Mouse (Mus musculus) kidney, embryonic 14.5 days (tissue): ENCODE results near the gene Arv1. TPM values are rescaled to one million over a fixed set of nuclear protein-coding genes. Genes with fewer than 3 reads are reported as not detected.

Experiments used
- ATAC-seq: fragments of 200-750 bp; cut with Nextera tagmentation; 2 replicates; pipeline ENCODE4 v1.8.0; 2017; ENCODE audit warnings: moderate number of reproducible peaks, mild to moderate bottlenecking, moderate TSS enrichment, moderate library complexity; ENCODE audit not compliant: low FRiP score, low TSS enrichment
- H3K27ac ChIP-seq: fragments of 300-500 bp; sonication (generic); 2 replicates; pipeline ENCODE4 v1.5.1; 2014; ENCODE audit warnings: low read depth, mild to moderate bottlenecking, low read length, moderate library complexity, mixed read lengths
- H3K27me3 ChIP-seq: fragments of 300-500 bp; sonication (generic); 2 replicates; pipeline ENCODE4 v1.6.1; 2014; ENCODE audit warnings: mild to moderate bottlenecking, low read length; ENCODE audit not compliant: control insufficient read depth, insufficient read depth
- H3K36me3 ChIP-seq: fragments of 300-500 bp; sonication (generic); 2 replicates; pipeline ENCODE4 v1.6.1; 2014; ENCODE audit warnings: low read length, mixed read lengths; ENCODE audit not compliant: control insufficient read depth, insufficient read depth
- H3K4me1 ChIP-seq: fragments of 300-500 bp; sonication (generic); 2 replicates; pipeline ENCODE4 v1.6.1; 2014; ENCODE audit warnings: low read length, mixed read lengths; ENCODE audit not compliant: control insufficient read depth, insufficient read depth
- H3K4me2 ChIP-seq: fragments of 300-500 bp; sonication (generic); replicated peaks from 2 replicates; pipeline ENCODE4 v1.6.1; 2014; ENCODE audit warnings: low read depth, mild to moderate bottlenecking, low read length
- H3K4me3 ChIP-seq: fragments of 300-500 bp; sonication (generic); 2 replicates; pipeline ENCODE4 v1.5.1; 2014; ENCODE audit warnings: mild to moderate bottlenecking, low read length
- H3K9ac ChIP-seq: fragments of 300-500 bp; sonication (generic); 2 replicates; pipeline ENCODE4 v1.6.1; 2014; ENCODE audit warnings: low read depth, mild to moderate bottlenecking, low read length, moderate library complexity
- H3K9me3 ChIP-seq: fragments of 300-500 bp; sonication (generic); 2 replicates; pipeline ENCODE4 v1.6.1; 2016; ENCODE audit warnings: low read length; ENCODE audit not compliant: control insufficient read depth
- WGBS: fragments of 180-500 bp; shearing (Covaris S2); extraction: QIAGEN DNeasy Blood & Tissue Kit; methylation state at CpG from one replicate; pipeline ENCODE4 v1.1.7; 2014; 5-methylcytosine and 5-hydroxymethylcytosine counted together
- polyA plus RNA-seq: library from polyadenylated mRNA; unstranded; fragments of >200 nt; fragmentation: Nextera tagmentation; extraction: Ambion mirVana; gene quantifications from 2 replicates; pipeline ENCODE4 v1.2.1, GENCODE M21; 2014

The Arv1 gene
- polyA plus RNA-seq, 1 experiment from 2014 or later, result 32.2 TPM

DNA sequence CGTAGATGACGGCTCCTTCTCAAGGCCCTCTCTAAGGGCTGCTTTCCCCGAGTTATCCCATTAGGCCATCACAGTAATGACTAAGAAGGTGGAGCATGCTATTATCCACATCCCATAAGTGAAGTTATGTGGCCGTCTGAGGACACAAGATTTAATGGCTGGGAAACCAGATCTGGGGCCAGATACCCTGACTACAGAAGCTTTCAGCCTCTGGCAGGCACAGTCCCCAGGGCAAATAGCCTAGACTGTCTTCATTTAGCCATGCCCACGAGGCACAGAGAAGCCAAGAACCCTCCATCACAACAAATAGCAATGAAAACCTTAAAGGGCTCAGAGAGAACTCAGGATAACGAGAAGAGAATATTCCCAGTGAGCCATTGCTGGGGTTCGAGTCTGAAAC, 41.1 kb downstream of the Arv1 start:
- no peak for ATAC-seq
- Histone ChIP-seq H3K4me2 (no peak overlapping the region), H3K27me3 (no peaks in the 10 kb centered on the region), H3K4me1 (no peaks in the 10 kb centered on the region), H3K9ac (no peak overlapping the region), H3K27ac (no peak overlapping the region), H3K4me3 (no peak overlapping the region), H3K9me3 (no peaks in the 10 kb centered on the region), H3K36me3 (no peaks in the 10 kb centered on the region)
- WGBS, result 60% methylated on average over 7 of the region's 7 CpGs

DNA sequence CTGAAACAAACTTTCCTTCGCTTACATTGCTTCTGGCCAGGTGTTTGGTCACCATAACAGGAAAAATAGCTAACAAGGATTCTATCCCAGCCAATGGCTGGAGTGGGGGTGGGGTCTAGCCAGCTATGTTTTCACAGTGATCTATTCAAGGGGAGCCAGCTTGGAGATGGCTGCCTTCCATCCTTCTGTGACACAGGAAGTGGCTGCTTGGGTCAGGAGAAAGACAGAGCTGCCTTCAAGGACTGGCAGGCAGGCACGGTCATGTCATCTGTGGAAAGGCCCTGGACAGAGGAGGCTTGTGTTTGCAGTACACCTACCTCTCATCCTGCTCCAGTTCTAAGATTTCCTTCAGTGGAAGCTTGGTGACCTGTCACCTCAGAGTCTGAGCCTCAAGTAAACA, 50.5 kb downstream of the Arv1 start:
- H3K4me1 ChIP-seq, result no peaks in the 10 kb centered on the region
- WGBS, result 56% methylated on average over 2 of the region's 2 CpGs

DNA sequence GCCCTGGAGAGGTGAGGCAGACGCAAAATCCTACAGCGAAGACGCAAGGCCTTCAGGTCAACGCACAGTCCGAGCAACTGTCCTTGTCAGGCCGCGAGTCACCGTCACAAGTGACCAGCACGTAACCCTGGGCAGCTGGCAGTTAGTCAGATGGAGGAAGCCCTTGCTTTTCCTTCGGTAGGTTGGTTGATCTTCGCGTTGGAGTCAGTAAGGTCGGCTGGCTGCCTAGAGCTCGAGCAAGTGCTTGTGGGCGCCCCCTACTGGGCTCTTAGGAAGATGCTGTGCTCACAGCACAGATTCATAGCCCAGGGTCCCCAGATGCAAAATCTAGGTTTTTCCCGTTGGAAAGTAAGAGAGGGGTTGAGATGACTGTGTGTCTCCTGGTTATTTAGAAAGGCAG, 53.8 kb downstream of the Arv1 start:
- no peak overlapping the region for H3K9ac ChIP-seq
- peak; percentile 38; the same call in 1 of the 2 replicates for ATAC-seq
- H3K36me3 ChIP-seq, result no peaks in the 10 kb centered on the region
- no peaks in the 10 kb centered on the region for H3K27me3 ChIP-seq
- H3K4me1 ChIP-seq, result peaks cover 5% of the 10 kb centered on the region
- H3K9me3 ChIP-seq, result no peaks in the 10 kb centered on the region
- 15% methylated on average over 16 of the region's 16 CpGs for WGBS
- no peak overlapping the region for H3K27ac ChIP-seq
- H3K4me3 ChIP-seq, result no peak overlapping the region
- peak overlapping the region; percentile 32; the same call in 1 of the 2 replicates for H3K4me2 ChIP-seq

More for the DNA sequence above, 50.5 kb downstream of the Arv1 start:
- no peak for ATAC-seq
- no peaks in the 10 kb centered on the region for H3K36me3 ChIP-seq
- no peaks in the 10 kb centered on the region for H3K9me3 ChIP-seq
- H3K27me3 ChIP-seq, result no peaks in the 10 kb centered on the region
- no peak overlapping the region for H3K27ac ChIP-seq
- no peak overlapping the region for H3K4me3 ChIP-seq
- no peak overlapping the region for H3K4me2 ChIP-seq
- no peak overlapping the region for H3K9ac ChIP-seq

DNA sequence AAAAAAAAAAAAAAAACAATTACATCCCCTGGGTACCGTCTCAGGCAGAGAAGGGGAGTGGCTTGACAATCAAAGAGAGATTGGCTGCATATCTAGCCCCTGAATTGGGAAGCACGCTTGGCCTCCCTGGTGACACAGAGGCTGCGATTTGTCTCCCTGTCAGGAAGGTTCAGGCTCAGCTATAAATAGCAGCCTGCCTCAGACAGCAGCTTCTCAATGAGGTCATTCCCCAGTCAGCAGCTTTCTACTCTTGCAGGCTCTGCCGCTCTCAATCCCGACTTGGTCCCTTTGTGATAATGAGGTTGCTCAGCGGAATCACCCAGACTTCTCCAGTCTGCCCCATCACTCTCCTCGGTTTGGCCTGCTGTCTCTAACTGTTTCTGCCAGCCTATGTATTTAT, 58.3 kb downstream of the Arv1 start:
- peak; percentile 76; the same call in 1 of the 2 replicates for ATAC-seq

DNA sequence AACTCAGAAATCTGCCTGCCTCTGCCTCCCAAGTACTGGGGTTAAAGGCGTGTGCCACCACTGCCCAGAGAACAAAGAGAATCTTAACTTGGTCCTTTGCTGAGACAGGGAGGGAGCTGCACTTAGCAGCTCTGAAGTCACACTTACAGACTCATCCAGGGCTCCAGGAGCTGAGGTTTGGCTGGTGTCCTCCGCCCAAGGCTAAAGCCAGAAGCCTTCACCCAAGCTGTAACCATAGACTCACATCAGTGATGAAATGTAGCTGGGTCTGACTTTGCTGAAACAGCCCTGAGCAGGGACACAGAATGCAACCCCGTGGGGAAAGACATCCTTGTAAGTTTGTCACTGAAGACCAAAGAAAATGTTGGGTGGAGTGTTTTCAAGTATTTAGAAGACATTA, 60.5 kb downstream of the Arv1 start:
- H3K4me1 ChIP-seq, result peaks cover 9% of the 10 kb centered on the region
- ATAC-seq, result no peak
- no peak overlapping the region for H3K4me2 ChIP-seq
- H3K36me3 ChIP-seq, result no peaks in the 10 kb centered on the region
- no peaks in the 10 kb centered on the region for H3K27me3 ChIP-seq
- no peak overlapping the region for H3K9ac ChIP-seq
- WGBS, result 86% methylated on average over 3 of the region's 3 CpGs
- H3K4me3 ChIP-seq, result no peak overlapping the region
- no peaks in the 10 kb centered on the region for H3K9me3 ChIP-seq
- no peak overlapping the region for H3K27ac ChIP-seq

More for the DNA sequence above, 58.3 kb downstream of the Arv1 start:
- Histone ChIP-seq H3K4me2 (no peak overlapping the region), H3K9ac (no peak overlapping the region), H3K27me3 (no peaks in the 10 kb centered on the region), H3K27ac (no peak overlapping the region), H3K36me3 (no peaks in the 10 kb centered on the region), H3K4me3 (no peak overlapping the region), H3K9me3 (no peaks in the 10 kb centered on the region), H3K4me1 (peaks cover 9% of the 10 kb centered on the region)
- WGBS, result 5% methylated on average over 7 of the region's 7 CpGs

DNA sequence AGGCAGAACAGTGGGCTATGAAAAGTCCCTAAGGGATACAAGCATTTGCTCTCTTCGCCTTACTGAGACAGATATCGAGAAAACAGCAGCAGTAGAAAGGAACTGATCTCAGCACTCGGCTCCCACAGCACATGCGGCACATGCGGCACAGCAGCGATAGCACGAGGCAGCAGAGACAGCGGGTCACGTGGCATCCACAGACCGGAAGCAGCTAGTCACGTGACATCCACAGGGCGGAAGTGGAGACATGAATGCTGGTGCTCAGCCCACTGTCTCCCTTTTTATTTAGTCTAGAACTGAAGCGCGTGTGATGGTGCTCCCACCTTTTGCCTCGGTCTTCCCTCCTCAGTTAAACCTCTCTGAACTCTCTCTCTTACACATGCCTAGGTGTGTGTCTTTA, 61.3 kb downstream of the Arv1 start:
- Histone ChIP-seq H3K9ac (no peak overlapping the region), H3K9me3 (no peaks in the 10 kb centered on the region), H3K4me2 (no peak overlapping the region), H3K4me3 (no peak overlapping the region), H3K27ac (no peak overlapping the region), H3K4me1 (peaks cover 9% of the 10 kb centered on the region), H3K36me3 (no peaks in the 10 kb centered on the region), H3K27me3 (no peaks in the 10 kb centered on the region)
- 86% methylated on average over 15 of the region's 15 CpGs for WGBS
- no peak for ATAC-seq

Other genes starting within 250 kb of the Arv1 start
- gene Cog2, start 201.4 kb upstream of the Arv1 start, polyA plus RNA-seq, result 27.4 and 36.6 TPM in 2 replicates
- 0.27 and 0.28 TPM in 2 replicates for gene Agt, start 152.4 kb upstream of the Arv1 start, polyA plus RNA-seq
- gene Capn9, start 146.0 kb upstream of the Arv1 start, polyA plus RNA-seq, result 0.08 TPM in 1 of 2 replicates, not detected in the other
- 28.1 and 38.8 TPM in 2 replicates for gene 2310022B05Rik, start 58.8 kb upstream of the Arv1 start, polyA plus RNA-seq
- gene Ttc13, start 156 bp upstream of the Arv1 start, polyA plus RNA-seq, result 36.3 and 57.1 TPM in 2 replicates
- 6.2 and 6.8 TPM in 2 replicates for gene Fam89a, start 29.7 kb downstream of the Arv1 start, polyA plus RNA-seq
- 0.03 TPM in 1 of 2 replicates, not detected in the other for gene Trim67, start 71.0 kb downstream of the Arv1 start, polyA plus RNA-seq
- gene Gnpat, start 140.9 kb downstream of the Arv1 start, polyA plus RNA-seq, result 79.3 and 122 TPM in 2 replicates
- 47.5 and 52.9 TPM in 2 replicates for gene 2810004N23Rik, start 141.0 kb downstream of the Arv1 start, polyA plus RNA-seq
- gene Exoc8, start 175.6 kb downstream of the Arv1 start, polyA plus RNA-seq, result 5.4 and 8.1 TPM in 2 replicates
- gene Sprtn, start 175.7 kb downstream of the Arv1 start, polyA plus RNA-seq, result 6.6 and 9.1 TPM in 2 replicates
- gene Egln1, start 227.2 kb downstream of the Arv1 start, polyA plus RNA-seq, result 15.8 and 16.0 TPM in 2 replicates